Mouse (Mus musculus) thymus, adult 2 months (tissue): ENCODE data around the gene Mgmt.

Experiments used
- CTCF ChIP-seq: fragments of 200-500 bp; IDR thresholded peaks from 2 replicates; pipeline ENCODE4 v1.5.1; 2012; ENCODE audit warnings: mild to moderate bottlenecking, control low read depth, low read length, moderate library complexity, borderline replicate concordance; ENCODE audit not compliant: control insufficient read depth, poor library complexity, insufficient read depth; ENCODE audit errors: extremely low read depth
- POLR2A ChIP-seq: fragments of 200-500 bp; IDR thresholded peaks from 2 replicates; pipeline ENCODE4 v1.6.1; 2012; ENCODE audit warnings: mild to moderate bottlenecking, low read length, control low read depth, moderate library complexity; ENCODE audit not compliant: control insufficient read depth, poor library complexity, insufficient read depth; ENCODE audit errors: extremely low read depth

DNA sequence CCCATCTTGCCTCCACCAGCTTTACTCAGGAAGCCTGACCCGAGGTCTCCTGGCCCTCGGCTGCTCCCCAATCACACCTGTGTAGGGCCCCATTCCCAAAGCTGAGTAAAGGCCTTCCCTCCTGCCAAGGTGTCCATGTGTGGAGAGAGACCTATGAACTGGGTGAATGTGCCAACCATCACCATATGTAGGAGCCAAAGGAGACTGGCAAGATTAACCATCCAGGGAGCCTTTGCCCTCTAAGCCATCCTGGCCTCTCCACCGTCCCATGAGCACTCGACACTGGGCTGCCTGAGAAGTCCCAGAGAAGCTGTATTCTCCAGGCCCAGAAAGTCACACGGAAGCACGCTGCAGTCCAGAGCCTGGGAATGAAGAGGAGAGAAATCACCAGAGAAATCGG, 190.2 kb downstream of the Mgmt start:
- TF ChIP-seq POLR2A, result no peak
- no peak for TF ChIP-seq CTCF
